Mouse (Mus musculus): Measurements from ENCODE around the gene Mmp14. TPM values are rescaled to one million over a fixed set of nuclear protein-coding genes. Genes with fewer than 3 reads are reported as not detected.
A peak's percentile ranks its signal among the peaks of the same experiment; 100 is the strongest.

Gene Mmp14
- total RNA-seq, 2 experiments from 2014 or later = 222 to 237 TPM

DNA sequence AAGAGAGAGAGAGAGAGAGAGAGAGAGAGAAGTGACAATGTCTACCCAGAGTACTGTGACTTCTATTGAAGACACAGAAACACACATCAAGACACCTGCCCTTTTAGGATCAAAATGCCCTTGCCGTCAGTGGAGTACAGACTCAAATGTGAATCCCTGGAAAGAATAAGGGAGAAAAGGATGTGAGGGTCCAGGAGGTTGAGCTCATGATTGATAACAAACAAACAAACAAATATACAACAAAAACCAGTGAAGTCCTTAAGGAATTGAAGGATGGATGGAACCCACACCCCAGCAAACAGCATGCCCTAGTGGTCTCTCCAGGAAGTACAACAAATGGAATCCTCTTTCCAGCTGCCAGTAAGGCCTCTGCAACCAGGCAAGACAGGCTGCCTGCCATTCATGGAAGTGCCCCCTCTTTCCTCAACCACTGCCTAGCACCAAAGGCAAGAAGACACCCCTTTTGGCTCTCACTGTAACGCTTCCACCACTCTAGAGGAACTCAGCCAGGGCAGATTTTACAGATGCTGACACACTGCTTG lies 18.7 kb upstream of the Mmp14 start:
- peak in 1 of 2 experiments; percentile 60 for DNase-seq (ENCODE audit: low spot score in 2 of 2)

DNA sequence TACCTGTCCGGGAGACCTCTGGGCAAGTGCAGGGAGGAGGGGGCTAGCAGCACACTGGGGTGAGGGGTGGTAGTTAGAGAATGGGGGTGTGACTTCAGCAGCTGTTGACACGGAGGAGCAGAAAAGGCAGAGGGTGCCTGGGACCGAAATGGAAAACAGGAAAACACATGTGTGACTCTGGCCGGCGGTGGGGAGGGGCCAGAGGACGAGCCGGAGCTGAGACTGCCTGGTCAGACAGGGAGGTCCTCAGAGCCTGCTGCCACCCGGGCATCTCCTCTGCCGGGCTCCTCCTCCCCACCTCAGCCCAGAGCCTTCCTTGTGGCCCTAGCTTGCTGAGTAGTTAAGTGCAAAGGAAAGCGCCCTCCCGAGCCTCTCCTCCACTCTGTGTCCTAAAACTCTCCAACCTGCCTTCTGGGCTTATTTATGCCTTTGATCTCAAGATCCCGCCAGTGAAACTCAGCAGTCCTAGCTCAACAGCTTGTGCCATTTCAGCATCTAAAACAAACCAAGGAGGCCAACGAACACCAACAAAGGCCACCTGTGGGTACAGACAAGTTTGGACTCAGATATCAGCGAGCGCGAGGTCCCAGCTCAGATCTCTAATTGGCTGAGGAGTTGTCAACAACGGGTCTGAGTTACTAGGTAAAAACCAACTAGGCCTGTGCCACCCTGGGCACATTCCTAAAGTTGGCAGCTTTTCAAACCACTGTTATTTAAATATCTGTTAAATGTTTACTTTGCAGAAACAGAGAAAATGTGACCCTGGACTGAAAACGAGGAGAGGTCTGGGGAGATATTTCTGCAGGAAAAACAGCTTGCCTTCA lies 17.3 kb upstream of the Mmp14 start:
- DNase-seq (ENCODE audit: low spot score in 2 of 2) = peak in 1 of 2 experiments; percentile 35

DNA sequence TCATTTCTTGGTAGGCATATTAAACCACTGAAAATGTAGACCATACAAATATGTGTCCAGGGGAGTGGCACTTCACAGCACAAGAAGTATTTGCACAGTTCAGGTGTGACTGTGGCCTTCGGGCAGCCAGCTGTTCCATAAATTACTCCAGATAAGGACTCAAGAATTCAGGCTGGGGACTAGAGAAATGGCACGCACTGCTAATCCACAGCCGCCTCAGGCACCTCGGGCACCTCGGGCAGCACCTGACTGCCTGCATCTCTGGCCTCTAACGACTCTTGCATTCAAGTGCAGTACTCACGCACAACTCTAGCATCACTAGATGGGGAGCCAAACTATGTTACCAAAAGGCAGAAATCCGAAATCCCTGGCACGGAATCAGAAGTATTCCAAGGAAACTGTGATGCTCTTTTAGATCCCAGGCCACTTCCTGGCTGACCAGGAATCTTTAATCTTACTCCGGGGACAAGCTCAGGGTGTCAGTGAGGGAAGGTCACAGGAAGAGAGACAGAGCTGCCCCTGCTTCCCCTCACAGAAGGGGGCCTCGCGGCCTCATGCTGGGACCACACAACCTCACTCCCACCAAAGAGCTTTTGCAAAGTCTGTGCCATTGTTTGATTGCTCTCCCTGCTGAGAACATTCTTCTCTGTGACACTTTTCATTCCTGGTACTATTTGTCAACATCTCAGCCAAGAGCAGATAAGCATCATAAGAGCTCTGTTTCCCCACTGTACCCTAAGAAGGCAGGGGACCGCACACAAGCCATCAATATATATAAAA lies 16.0 kb upstream of the Mmp14 start:
- no peak for DNase-seq (ENCODE audit: low spot score in 2 of 2)

DNA sequence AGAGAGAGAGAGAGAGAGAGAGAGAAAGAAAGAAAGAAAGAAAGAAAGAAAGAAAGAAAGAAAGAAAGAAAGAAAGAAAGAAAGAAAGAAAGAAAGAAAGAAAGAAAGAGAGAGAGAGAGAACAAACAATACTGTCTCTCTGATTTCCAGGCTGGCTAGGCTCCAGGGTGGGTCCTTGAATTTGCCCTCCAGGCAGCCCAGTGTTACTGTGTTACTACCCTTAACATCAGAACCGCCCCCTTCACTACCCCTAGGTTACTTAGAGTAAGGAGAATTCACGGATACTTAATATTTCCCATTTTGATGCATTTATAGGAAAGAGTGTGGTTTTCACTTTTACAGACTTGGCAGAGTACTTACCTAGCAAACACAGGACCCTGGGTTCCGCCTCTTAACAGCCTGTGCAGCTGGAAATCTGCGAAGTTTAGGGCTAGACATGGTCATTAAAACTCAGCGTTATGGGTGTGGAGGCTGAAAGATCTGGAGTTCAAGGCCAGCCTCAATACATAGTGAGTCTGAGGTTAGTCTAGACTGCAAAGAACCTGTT lies 15.1 kb upstream of the Mmp14 start:
- DNase-seq (ENCODE audit: low spot score in 2 of 2) = no peak

DNA sequence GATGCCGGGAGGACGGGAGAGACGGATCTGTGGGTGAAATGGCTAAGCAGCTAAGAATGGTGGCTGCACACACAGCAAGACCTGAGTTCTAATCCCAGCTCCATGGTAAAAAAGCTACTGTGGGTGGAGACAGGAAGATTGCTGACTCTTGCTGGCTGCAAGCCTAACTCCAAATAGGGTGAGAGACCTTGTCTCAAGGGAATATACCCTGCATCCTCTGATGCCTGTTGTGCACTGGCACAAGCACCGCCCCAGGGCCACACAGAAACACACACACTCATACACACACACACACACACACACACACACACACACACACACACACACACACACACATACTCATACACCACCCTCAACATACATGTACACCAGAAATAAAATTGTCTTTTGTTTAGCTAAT lies 14.6 kb upstream of the Mmp14 start:
- DNase-seq (ENCODE audit: low spot score in 2 of 2) = no peak

DNA sequence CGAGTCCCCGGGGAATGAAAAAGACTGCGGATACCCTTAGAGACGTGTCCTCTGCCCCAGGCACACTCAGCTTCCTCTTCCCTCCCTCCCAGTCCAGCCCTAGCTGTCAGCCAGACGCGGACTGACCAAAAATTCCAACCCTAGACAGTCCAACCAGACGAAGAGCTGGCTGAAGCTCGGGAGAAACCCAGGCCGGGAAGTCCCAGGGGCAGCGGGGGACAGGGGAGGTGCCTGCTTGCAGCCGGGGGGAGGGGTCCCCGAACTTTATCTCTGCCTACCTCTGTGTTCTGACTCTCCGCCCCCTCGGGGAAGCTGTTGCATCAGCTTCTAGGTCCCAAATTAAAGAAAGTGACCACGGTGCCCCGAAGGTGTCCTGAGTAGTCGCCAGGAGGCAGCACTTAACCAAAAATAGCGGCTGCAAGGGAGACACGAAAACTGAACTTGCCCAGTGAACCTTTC lies 13.8 kb upstream of the Mmp14 start, which contains the start of gene Slc7a7:
Gene Slc7a7 (minus strand): TSS at position 158 of the 459 bp plus-strand sequence.
- no peak for DNase-seq (ENCODE audit: low spot score in 2 of 2)

DNA sequence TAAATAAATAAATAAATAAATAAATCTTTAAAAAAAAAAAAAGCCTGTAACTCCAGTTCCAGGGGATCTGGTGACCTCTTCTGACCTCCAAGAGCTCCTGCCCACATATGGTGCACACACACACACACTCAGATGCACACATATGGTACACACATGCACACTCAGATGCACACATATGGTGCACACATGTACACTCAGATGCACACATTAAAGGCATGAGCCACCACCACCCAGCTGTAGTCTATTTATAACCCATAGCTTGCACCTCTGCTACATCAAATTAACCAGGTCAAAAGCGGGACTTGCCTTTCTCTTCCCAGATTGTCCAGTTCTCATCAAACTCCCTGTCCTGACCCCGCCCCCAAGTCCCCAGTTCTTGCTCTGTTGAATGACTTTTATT lies 10.4 kb upstream of the Mmp14 start:
- DNase-seq (ENCODE audit: low spot score in 2 of 2) = no peak

DNA sequence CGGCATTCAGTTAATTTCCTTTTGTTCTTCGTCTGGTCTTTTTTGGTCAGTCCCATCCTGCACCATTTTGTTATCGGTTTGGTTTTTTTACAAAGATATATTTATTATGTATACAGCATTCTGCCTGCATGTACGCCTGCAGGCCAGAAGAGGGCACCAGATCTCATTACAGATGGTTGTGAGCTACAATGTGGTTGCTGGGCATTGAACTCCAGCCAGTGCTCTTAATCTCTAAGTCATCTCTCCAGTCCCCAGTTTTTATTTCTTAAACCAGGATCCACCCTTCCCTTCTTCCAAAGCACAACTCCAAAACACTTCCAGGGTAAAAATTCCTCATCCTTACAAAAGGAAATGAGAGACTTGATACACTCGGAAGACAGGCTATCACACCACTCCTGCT lies 8.0 kb upstream of the Mmp14 start:
- no peak for DNase-seq (ENCODE audit: low spot score in 2 of 2)

DNA sequence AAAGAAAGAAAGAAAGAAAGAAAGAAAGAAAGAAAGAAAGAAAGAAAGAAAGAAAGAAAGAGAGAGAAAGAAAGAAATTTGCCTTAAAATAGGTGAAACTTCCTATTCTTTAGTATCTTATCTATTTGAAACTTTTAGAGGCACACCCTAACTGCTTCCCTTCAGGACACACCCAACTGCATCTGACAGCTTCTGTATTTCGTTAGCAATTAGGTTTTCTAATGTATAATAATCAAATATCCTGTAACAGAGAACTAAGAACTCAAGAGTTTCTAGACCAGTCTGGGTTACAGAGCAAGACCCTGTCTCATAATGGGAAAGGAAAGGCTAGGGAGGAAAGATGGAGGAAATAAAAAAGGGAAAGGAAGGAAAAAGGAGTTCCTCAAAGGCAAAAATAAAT lies 6.8 kb upstream of the Mmp14 start:
- DNase-seq (ENCODE audit: low spot score in 2 of 2) = no peak

DNA sequence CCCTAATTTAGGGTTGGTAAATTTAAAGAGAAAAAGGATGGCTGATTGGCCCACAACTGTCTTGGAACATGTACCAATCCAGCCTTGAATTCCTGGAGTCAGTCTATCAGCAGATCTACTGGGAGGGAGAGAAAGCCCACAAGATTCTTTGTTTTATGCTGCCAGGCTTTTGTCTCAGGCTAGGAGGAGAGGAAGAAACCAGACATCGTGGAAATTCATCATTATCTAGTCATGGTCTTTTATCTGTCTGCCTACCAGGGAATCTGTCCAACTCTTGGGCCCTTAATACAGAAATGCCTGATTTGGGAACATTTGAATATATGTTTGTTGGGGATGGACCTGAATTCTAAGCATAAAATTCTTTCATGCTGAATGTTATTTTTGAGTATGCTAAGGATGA lies 5.9 kb upstream of the Mmp14 start:
- DNase-seq (ENCODE audit: low spot score in 2 of 2) = no peak

DNA sequence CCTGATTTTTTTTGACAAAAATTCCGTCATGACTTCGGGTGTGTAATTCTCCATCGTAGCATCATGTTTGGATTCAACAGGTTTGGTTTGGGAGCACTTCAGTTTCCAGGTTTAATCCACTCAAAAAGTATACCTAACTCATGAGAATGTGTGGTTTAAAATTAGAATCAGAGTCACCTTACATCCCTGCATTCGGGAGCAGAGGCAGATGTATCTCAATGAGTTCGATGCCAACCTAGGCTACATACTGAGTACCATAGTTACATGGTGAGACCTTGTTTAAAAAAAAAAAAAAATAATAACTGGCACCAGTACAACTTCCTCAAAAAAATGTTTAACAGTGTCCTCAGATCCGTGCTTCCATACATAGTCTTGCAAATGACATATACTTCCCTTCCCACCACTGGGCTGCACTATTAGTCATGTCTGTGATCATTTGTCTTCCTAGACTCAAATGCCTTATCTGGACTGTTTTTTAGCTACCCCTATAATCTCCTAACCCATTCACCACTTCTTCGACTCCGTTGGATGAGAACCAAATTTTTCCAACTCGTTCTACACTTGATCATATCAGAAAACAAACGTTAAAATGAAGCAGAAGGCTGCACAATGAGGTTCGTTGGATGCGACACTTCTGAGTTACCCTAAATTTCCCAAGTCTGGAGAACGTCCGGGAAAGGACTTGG lies 5.3 kb upstream of the Mmp14 start:
- no peak for DNase-seq (ENCODE audit: low spot score in 2 of 2)

DNA sequence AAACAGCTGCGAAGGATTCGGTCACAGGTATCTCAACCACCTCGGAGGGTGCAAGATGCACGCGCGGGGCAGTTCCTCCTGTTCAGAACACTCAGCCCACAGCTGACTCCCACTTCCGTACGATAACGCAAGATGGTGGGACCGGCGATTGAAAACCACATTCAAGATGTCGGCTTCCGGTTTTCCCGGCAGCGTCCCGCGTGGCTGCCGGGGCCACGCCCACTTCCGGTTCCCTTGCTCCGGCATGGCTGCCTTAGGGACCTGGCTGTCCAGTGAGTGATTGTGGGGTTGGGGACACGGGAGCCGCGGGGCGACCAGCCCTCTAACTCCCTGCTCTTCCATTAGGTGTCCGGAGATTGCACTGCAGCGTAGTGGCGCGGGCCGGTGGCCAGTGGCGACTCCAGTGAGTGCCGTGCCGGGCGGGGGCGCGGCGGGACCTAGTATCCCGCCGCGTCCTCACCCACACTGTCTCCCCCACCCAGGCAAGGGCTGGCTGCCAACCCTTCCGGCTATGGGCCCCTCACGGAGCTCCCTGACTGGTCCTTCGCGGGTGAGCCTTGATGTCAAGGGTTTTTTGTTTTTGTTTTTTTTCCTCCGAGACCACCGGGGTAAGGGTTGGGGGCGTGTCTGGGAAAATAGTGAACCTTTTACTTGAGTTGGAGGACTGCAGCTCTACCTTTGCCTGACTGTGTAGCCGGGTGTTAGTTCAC lies 4.6 kb upstream of the Mmp14 start, which contains the start of gene Mrpl52:
Gene Mrpl52 (plus strand): TSS at position 221 of the 710 bp plus-strand sequence.
- peak; percentile 80 to 93 for DNase-seq (ENCODE audit: low spot score in 2 of 2)

DNA sequence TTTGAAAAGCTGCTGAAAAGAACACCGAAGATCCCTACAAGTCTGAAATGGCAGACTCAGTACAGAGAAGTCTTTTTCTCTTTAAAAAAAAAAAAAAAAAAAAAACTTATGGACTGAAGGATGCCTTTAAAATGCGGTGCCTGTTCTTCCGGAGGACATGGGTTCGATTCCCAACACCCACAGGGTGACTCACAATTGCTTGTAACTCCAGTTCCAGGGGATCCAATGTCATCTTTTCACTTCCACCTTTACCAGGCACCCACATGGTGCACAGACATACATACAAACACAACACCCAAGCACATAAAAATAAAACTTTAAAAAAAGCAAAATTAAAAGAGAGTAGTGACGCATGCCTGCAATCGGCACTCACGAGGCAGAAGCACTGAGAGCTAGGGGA lies 3.7 kb upstream of the Mmp14 start:
- no peak for DNase-seq (ENCODE audit: low spot score in 2 of 2)

DNA sequence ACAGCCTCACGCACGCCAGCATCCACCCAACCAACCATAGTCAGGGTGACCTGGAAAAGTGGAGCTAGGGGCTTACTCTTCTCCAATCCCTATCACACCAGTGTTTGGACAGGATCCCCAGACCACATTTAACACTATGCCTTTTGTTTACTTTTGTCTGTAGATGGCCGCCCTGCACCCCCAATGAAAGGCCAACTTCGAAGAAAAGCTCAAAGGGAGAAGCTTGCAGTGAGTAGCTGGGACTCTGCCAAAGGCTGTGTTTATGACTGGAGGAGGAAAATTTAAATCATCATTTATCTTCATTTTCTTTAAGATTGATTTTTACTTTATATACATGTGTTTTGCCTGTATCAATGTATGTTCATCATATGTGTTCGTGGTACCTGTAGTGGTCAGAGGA lies 3.0 kb upstream of the Mmp14 start:
- no peak for DNase-seq (ENCODE audit: low spot score in 2 of 2)

DNA sequence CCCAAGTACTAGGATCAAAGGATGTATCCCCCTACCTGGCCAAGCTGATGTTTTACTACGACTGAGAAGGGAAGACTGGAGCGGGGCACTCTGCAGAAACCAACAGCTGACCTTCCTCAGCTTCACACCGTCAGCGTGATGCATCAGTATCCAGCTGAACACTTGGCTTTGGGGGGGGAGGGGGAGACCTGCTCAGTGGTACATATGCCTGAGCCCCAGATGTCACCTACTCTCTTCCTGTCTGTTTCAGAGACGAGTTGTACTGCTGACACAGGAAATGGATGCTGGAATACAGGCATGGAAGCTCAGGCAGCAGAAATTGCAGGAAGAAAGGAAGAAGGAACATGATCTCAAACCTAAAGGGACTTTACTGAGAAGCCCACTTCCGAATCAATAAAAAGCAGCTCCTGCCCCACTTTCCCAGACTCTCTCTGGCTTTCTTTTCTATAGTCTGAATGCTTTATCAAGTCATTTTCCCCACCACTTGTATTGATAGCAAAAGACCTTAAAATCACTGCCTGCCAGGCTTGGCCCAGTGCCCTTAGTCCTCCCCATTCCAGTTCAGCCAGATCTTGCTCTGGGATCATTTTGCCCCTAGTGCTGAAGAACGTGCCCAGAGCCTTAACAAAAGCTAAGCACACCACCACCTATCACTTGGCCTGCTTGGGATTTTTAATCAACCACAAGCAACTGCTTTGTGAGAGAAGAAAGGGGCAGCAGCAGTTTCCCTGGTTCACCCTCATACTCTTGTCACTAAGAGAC lies 1.9 kb upstream of the Mmp14 start:
- no peak for DNase-seq (ENCODE audit: low spot score in 2 of 2)

DNA sequence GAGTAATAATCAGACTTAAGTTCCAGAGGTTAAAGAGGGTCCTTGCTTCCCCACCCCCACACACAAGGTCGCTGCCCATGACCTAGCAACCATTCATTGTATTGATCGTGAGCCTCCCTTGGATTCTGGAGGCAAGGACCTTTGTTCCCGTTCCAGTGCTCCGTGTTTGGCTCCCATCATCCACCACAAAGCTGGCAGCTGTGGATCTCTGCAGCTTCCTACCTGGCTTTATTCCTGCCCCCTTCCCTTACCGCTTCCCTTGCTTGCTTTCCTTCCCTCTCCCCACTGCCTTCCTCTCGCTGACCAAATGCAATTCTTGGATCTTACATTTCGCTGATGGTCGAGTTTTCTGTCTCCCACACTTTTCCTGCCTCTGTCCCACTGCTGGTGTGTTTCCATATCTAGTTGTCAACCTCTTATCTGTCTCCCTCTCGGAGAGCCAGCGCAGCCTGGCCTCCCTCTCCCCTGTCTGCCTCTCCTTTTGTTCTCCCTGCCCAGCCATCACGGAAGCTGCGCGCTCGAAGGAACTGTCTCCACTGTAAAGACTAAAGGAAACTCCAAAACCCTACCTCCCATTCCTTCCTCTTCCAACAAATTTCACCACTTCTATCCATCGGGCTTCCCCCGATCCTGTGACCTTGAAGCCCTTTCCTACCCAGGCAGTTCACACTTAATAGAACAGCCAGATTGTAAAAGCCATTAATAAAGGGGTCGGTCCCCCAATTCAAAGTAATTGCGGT lies 836 bp upstream of the Mmp14 start:
- no peak for DNase-seq (ENCODE audit: low spot score in 2 of 2)

DNA sequence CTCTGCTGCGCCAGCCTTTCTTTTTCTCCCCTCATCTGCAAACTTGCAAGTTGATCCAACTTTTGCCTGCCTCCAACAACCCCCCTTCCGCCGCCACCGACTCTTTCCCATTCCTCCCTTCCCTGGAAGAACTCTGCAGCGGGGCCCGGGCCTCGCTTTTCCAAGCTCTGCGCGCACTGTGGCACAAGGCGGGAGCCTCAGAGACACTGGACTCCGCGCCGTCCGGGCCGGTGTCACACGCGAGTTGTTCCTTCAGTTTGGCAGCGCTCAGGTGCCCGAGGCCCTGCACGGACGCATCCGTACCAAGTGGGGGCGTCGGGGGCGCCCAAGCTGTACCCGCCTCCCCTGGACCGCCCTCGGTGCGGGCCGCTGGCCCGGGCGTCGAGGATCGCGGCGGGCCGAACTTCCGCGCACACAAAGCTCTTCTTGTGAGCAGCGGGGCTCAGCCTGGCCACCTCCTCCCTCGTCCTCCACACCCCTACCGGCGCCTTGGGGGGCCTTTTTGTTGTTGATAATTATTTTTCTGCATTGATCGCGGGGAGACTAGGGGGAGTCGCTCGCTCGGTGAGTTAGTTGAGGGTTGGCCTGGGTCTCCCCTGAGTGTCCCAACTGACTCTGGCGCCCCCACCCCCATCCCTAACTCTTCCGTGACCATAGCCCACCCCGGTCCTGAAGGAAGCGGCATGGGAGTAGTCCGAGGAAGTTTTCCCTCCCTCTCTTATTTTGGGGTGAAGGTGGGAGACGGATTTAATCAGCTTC lies 845 bp downstream of the Mmp14 start:
- DNase-seq (ENCODE audit: low spot score in 2 of 2) = peak in 1 of 2 experiments; percentile 59

All from gastrocnemius, postnatal 4 days (tissue).